Mouse (Mus musculus) liver, embryonic 16.5 days (tissue): Measurements from ENCODE around the gene Gm28048. TPM values are rescaled to one million over a fixed set of nuclear protein-coding genes. Genes with fewer than 3 reads are reported as not detected.

ENCODE experiments used
- ATAC-seq: fragments of 200-750 bp; cut with Nextera tagmentation; 2 replicates; pipeline ENCODE4 v1.8.0; 2017; ENCODE audit warnings: low read depth, mild to moderate bottlenecking, moderate number of reproducible peaks, moderate library complexity
- H3K27ac ChIP-seq: fragments of 300-500 bp; sonication (generic); 2 replicates; pipeline ENCODE4 v1.5.1; 2014; ENCODE audit warnings: mild to moderate bottlenecking, low read length
- H3K27me3 ChIP-seq: fragments of 300-500 bp; sonication (generic); 2 replicates; pipeline ENCODE4 v1.6.1; 2014; ENCODE audit warnings: low read depth, low read length, mixed read lengths; ENCODE audit not compliant: control insufficient read depth, insufficient read depth
- H3K36me3 ChIP-seq: fragments of 300-500 bp; sonication (generic); 2 replicates; pipeline ENCODE4 v1.6.1; 2014; ENCODE audit warnings: mild to moderate bottlenecking; ENCODE audit not compliant: control insufficient read depth, insufficient read depth
- H3K4me1 ChIP-seq: fragments of 300-500 bp; sonication (generic); 2 replicates; pipeline ENCODE4 v1.6.1; 2014; ENCODE audit warnings: low read depth, low read length, mixed read lengths; ENCODE audit not compliant: control insufficient read depth
- H3K4me2 ChIP-seq: fragments of 300-500 bp; sonication (generic); 2 replicates; pipeline ENCODE4 v1.6.1; 2014; ENCODE audit warnings: low read depth, low read length, mixed read lengths
- H3K4me3 ChIP-seq: fragments of 300-500 bp; sonication (generic); 2 replicates; pipeline ENCODE4 v1.5.1; 2014; ENCODE audit warnings: low read depth, mild to moderate bottlenecking, low read length
- H3K9ac ChIP-seq: fragments of 300-500 bp; sonication (generic); 2 replicates; pipeline ENCODE4 v1.6.1; 2014; ENCODE audit warnings: low read depth, low read length
- H3K9me3 ChIP-seq: fragments of 300-500 bp; sonication (generic); replicated peaks from 2 replicates; pipeline ENCODE4 v1.6.1; 2016; ENCODE audit warnings: low read length; ENCODE audit not compliant: control insufficient read depth
- WGBS: fragments of 180-500 bp; shearing (Covaris S2); extraction: QIAGEN DNeasy Blood & Tissue Kit; methylation state at CpG from one replicate; pipeline ENCODE4 v1.1.7; 2014; ENCODE audit not compliant: insufficient replicate concordance; 5-methylcytosine and 5-hydroxymethylcytosine counted together
- polyA plus RNA-seq: library from polyadenylated mRNA; unstranded; fragments of >200 nt; fragmentation: Nextera tagmentation; extraction: Ambion mirVana; gene quantifications from 2 replicates; pipeline ENCODE4 v1.2.1, GENCODE M21; 2015

Gene Gm28048
- polyA plus RNA-seq, result 6.4 and 8.8 TPM in 2 replicates

DNA sequence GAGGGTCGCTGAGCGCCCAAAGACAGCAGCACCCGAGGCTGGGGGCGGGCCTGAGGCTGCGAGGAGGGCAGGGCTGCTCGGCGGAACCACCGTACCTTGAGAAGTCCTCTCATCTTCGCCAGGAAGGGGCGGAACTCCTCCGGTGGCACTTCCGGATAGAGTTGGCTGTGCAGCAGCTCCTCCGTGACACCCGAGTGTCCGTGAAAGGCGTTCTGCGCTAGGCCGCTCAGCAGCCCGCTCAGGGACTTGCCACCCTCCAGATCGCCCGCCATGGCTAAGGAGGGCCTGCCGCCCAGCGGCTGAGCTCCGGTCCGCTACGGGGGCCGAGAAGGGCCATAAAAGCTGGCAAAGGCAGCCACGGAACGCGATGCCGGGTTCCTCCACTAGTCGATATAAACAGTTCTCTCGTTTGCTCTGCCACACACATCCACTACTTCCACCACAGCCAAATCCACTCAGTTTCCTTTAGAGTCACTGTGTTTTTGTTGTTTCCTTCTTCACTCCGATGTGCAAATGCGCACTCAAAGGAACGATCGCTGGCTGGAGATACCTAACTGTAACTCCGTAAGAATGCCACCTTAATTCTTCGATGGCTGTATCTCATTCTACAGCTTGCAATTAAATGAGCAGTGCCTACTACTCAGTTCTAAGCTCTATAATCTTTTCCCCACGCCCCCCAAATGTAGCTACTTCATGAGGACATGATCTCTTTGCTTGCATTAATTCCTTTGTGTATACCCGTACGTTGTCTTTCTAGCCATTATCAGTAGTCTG lies at the start of gene Gm28048, which contains the start of gene Commd1:
TSS of gene Gm28048 (minus strand) at position 107 of the 774 bp plus-strand sequence.
TSS of gene Commd1 (minus strand) at position 399 of the 774 bp plus-strand sequence.
- Histone ChIP-seq H3K9me3 (no peaks in the 10 kb centered on the region), H3K27me3 (no peaks in the 10 kb centered on the region), H3K36me3 (peaks cover 5% of the 10 kb centered on the region; the same call in 1 of the 2 replicates), H3K4me3 (peak within 1 kb of the TSS; percentile 76), H3K9ac (peak within 1 kb of the TSS; percentile 78), H3K4me2 (peak within 1 kb of the TSS; percentile 64), H3K4me1 (peaks cover 17% of the 10 kb centered on the region), H3K27ac (peak within 1 kb of the TSS; percentile 98)
- 2% methylated on average over 42 of the region's 42 CpGs for WGBS
- ATAC-seq, result peak; percentile 89

DNA sequence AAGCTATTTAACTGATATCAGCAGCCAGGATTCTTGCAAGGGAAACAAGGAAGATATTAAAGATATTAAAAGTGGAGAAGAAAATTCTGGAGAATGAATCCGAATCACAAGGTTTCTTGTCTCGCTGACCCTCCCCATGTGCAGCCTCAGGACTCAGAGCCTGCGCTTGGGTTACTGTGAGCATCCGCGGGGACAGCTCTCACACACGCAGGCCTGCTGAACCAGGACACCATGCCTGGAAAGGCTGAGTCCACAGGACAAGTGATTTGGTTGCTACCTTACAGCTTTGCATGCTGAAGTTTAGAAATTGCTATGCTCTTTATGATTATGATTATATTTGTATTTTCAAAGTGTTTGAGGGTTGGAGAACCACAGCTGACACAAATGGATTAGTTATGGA lies 47.5 kb upstream of the Gm28048 start:
- 78% methylated on average over 6 of the region's 6 CpGs for WGBS
- H3K4me3 ChIP-seq, result no peak overlapping the region
- H3K4me1 ChIP-seq, result no peaks in the 10 kb centered on the region
- H3K9ac ChIP-seq, result no peak overlapping the region
- no peak for ATAC-seq
- H3K36me3 ChIP-seq, result no peaks in the 10 kb centered on the region
- no peaks in the 10 kb centered on the region for H3K27me3 ChIP-seq
- H3K27ac ChIP-seq, result no peak overlapping the region
- no peaks in the 10 kb centered on the region for H3K9me3 ChIP-seq
- no peak overlapping the region for H3K4me2 ChIP-seq

DNA sequence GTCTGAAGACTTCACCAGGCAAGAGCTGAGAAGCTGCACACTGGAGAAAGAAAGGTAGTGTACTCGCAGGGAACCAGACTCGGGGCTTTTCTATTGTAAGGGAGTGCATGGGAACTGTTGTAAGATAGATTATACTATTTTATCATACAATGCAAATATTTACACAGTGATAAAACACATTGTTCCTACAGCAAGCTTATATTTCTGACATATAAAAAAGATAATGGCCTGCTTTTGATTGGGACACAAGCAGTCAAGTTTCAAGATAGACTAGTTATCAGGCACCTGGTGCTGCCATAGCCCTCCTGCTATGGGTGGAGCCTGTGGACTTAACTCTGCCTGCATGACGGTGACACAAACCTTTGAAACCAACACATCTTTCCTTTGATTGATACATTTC lies 47.1 kb upstream of the Gm28048 start:
- Histone ChIP-seq H3K27me3 (no peaks in the 10 kb centered on the region), H3K9me3 (no peaks in the 10 kb centered on the region), H3K4me2 (no peak overlapping the region), H3K36me3 (no peaks in the 10 kb centered on the region), H3K4me1 (no peaks in the 10 kb centered on the region), H3K9ac (no peak overlapping the region), H3K4me3 (no peak overlapping the region), H3K27ac (no peak overlapping the region)
- WGBS, result 20% methylated on average over 3 of the region's 3 CpGs
- ATAC-seq, result no peak

DNA sequence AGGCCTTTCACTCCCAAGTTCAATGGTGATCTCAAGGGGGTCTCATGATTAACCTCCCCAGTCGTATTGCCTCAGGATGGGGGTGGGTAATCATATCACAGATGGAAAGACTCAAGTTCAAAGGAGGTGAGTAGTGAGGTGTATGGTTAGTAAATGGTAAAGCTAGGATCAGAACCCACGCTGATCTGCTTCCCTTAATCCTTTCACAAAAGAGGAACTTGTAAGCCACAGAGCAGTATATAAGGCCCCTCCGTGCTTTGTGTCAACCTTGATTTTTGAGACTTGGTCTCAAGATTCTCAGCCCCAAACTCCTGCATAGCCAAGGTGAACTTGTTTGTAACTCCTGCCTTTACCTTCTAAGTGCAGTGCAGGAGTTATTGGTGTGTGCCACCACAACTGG lies 42.3 kb upstream of the Gm28048 start:
- Histone ChIP-seq H3K9me3 (no peaks in the 10 kb centered on the region), H3K9ac (no peak overlapping the region), H3K4me2 (no peak overlapping the region), H3K36me3 (no peaks in the 10 kb centered on the region), H3K27ac (no peak overlapping the region), H3K4me3 (no peak overlapping the region), H3K4me1 (no peaks in the 10 kb centered on the region), H3K27me3 (no peaks in the 10 kb centered on the region)
- 25% methylated on average over 3 of the region's 3 CpGs for WGBS
- ATAC-seq, result no peak

DNA sequence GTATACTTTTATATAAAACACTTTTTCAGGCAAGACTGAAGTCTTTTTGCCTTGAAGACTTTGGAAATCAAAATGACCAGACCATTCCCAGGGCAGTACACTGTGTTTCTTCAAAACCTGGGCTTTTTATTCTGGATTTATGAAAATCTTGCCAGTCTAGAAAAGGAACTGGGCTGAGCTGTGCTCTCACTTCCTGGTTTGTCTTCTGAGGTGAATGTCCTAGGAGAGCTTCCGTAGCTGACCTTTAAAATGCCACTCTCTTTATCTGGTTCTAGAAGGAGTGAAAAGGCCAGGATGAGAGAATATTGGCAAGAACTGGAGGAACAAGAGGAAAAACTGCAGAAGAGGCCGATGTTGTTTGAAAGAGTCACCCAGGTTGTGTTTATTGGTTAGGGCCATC lies 41.3 kb upstream of the Gm28048 start:
- ATAC-seq, result no peak
- 72% methylated on average over 2 of the region's 2 CpGs for WGBS
- no peaks in the 10 kb centered on the region for H3K4me1 ChIP-seq

DNA sequence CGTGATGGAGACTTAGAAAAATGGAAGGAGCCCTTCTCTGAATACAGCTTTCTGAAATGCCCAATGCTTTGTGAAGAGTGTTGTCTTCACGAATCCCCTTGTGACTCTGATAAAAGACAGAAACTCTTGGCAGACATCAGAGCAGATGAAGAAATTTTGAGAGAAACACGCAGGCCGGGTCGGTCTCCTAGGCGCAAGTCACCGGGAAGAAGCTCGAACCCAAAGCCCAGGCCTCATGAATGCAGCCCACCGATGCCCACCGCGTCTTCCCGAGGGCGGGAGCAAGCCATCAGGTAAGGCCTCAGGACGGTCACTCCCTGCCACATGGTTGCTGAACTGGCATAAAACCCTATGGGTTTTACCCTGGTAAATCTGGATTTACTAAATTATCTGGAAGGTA lies 39.0 kb upstream of the Gm28048 start:
- no peak overlapping the region for H3K9ac ChIP-seq
- WGBS, result 75% methylated on average over 14 of the region's 14 CpGs

More for the DNA sequence above, 41.3 kb upstream of the Gm28048 start:
- H3K27ac ChIP-seq, result no peak overlapping the region
- H3K36me3 ChIP-seq, result no peaks in the 10 kb centered on the region
- no peak overlapping the region for H3K4me3 ChIP-seq
- no peak overlapping the region for H3K4me2 ChIP-seq
- no peaks in the 10 kb centered on the region for H3K27me3 ChIP-seq
- no peaks in the 10 kb centered on the region for H3K9me3 ChIP-seq
- no peak overlapping the region for H3K9ac ChIP-seq

DNA sequence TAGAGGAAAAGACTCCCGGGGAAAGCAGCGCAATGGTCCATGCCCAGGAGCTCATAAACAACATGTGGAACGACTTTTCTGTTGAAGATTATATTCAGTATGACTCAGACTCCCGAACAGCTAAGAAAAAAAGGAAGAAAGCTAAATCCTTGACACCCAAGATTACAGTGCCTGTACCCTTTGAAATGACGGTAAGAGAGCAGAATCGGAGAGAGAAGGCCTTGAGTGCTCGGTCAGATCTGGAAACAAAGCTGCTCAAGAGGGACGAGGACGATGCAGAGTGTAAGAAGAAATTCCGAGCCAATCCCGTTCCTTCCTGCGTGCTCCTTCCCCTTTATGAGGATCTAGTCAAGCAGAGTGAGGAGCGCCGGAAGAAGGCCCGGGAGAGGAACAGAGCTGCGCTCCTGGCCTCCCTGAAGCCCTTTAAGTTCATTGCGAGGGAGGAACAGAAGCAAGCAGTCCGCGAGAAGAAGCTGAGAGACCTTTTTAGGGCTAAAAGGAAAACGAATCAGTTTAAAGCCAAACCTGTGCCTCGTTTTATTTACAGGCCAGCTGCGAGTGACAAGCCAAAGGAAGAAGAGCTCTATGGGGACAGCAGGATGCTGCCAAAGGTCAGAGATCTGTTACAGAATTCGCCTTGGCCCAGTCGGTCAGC lies 38.4 kb upstream of the Gm28048 start:
- Histone ChIP-seq H3K4me1 (no peaks in the 10 kb centered on the region), H3K9me3 (no peaks in the 10 kb centered on the region), H3K27ac (no peak overlapping the region), H3K36me3 (no peaks in the 10 kb centered on the region), H3K9ac (no peak overlapping the region), H3K4me3 (no peak overlapping the region), H3K4me2 (no peak overlapping the region), H3K27me3 (no peaks in the 10 kb centered on the region)
- ATAC-seq, result no peak
- WGBS, result 64% methylated on average over 24 of the region's 24 CpGs

More for the DNA sequence above, 39.0 kb upstream of the Gm28048 start:
- H3K4me3 ChIP-seq, result no peak overlapping the region
- ATAC-seq, result no peak
- no peaks in the 10 kb centered on the region for H3K27me3 ChIP-seq
- no peak overlapping the region for H3K4me2 ChIP-seq
- H3K36me3 ChIP-seq, result no peaks in the 10 kb centered on the region
- no peak overlapping the region for H3K27ac ChIP-seq
- no peaks in the 10 kb centered on the region for H3K4me1 ChIP-seq
- H3K9me3 ChIP-seq, result no peaks in the 10 kb centered on the region

DNA sequence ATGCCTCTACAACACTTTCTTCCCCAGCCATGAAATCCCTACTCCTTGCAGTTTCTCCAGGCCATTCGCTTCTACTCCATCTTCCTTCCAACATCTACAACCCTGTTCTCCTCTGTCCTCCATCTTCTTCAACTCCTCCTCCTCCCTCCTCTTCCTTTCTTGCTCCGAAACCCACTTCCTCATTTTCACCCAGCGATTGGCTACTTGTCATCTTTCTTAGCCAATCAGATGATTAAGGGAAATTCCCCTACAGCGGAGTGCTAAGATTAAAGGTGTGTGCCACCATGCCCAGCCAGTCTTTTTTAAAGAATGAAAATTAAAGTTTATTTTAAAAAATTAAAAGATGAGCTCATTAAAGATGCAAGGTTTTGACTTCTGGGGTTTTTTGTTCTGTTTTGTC lies 36.1 kb upstream of the Gm28048 start:
- no peak for ATAC-seq
- whole genome bisulfite sequencing, result 64% methylated on average over 4 of the region's 4 CpGs
- Histone ChIP-seq H3K27me3 (no peaks in the 10 kb centered on the region), H3K4me3 (no peak overlapping the region), H3K27ac (no peak overlapping the region), H3K9me3 (no peaks in the 10 kb centered on the region), H3K4me2 (no peak overlapping the region), H3K36me3 (no peaks in the 10 kb centered on the region), H3K9ac (no peak overlapping the region), H3K4me1 (no peaks in the 10 kb centered on the region)

DNA sequence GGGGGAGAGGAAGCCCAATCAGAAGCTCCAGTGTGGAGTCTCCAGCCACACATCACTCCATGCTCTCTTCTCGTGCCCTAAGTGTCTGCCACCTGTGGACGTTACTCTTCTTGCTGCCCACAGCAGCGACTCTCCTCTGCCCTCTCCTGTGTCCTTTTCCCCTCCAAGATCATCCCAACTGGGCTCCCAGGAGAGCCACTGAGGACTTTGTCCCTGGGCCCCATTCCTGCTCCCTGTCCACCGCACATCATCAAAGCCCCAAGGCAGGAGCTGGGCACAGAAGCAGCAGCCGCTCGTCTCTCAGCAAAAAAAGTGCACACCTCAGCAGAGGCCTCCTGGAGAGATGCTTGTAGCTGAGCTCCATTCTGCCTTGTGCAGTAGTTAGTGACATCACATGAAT lies 33.1 kb upstream of the Gm28048 start:
- 57% methylated on average over 6 of the region's 6 CpGs for WGBS
- Histone ChIP-seq H3K4me3 (no peak overlapping the region), H3K9ac (no peak overlapping the region), H3K4me1 (no peaks in the 10 kb centered on the region), H3K9me3 (no peaks in the 10 kb centered on the region), H3K27ac (no peak overlapping the region), H3K36me3 (no peaks in the 10 kb centered on the region), H3K4me2 (no peak overlapping the region), H3K27me3 (no peaks in the 10 kb centered on the region)
- ATAC-seq, result no peak
